ENCODE assay signal across 8 mouse cellular contexts in the genomic region with DNA sequence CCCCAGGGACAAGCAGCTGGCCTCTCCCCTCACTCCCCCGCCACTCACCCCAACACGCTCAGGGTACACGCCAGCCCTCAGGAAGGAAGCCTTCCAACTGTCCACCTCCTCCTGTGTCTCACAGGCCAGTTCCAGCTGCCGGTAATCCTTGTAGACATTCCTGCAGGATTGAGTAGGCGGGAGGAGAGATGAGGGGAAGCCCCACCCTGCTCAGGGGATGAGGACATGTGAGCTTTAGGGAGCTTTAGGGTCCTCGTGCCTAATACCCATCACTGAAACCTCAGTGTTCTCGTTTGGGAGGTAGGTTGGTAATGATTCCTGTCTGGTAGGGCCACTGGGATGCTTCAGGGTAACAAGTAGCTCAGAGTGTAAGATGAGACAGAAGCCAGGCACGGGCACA. TPM values are rescaled to one million over a fixed set of nuclear protein-coding genes. Genes with fewer than 3 reads are reported as not detected.
DNase-seq lines count a peak whose midpoint lies in the region; ATAC-seq and TF ChIP-seq lines count a peak whose summit lies in the region.

No protein-coding gene starts in this region.

- H3K9me3 ChIP-seq in limb, embryonic 12.5 days = no peaks in the 10 kb centered on the region

- no peaks in the 10 kb centered on the region for H3K79me3 ChIP-seq in C2C12 (ENCODE audit: low read depth)

- peak overlapping the region; percentile 19 for H3ac ChIP-seq in C2C12 (ENCODE audit: control insufficient read depth, insufficient read length, low read depth)

- H3K4me1 ChIP-seq in limb, embryonic 12.5 days (replicated peaks) = peaks cover 80% of the 10 kb centered on the region

- peak overlapping the region; percentile 93 for H3K4me2 ChIP-seq in limb, embryonic 12.5 days

- no peaks in the 10 kb centered on the region for H3K27me3 ChIP-seq in C2C12 (ENCODE audit: control insufficient read depth, insufficient read depth, insufficient read length)
- no peaks in the 10 kb centered on the region for H3K27me3 ChIP-seq in limb, embryonic 12.5 days

- peak overlapping the region; percentile 50 for H3K9ac ChIP-seq in limb, embryonic 12.5 days (replicated peaks)

- H3K79me2 ChIP-seq in C2C12 (ENCODE audit: control insufficient read depth, insufficient read depth) = no peaks in the 10 kb centered on the region

- ATAC-seq in frontal cortex, adult (ENCODE audit: low TSS enrichment) = peak; percentile 22; the same call in 1 of the 2 replicates
- ATAC-seq in limb, embryonic 12.5 days (ENCODE audit: insufficient number of reproducible peaks, insufficient read depth, low FRiP score, low TSS enrichment, low read depth) = no peak

- 3% methylated on average over 8 of the region's 8 CpGs for WGBS in limb, embryonic 12.5 days

- no peak for TF ChIP-seq CTCF in C2C12 (IDR thresholded peaks at IDR 0.05; ENCODE audit: control insufficient read depth, insufficient read depth, insufficient read length)

- DNase-seq in frontal cortex, postnatal 25 days (ENCODE audit: low spot score in 2 of 2) = no peak
- peak; percentile 65 for DNase-seq in gastrocnemius, postnatal 14 days
- no peak for DNase-seq in spleen, postnatal 14 days (ENCODE audit: low spot score in 2 of 2)
- no peak for DNase-seq in adrenal gland, adult 2 months
- no peak for DNase-seq in adrenal gland, postnatal 10 days

- H3K4me3 ChIP-seq in C2C12 (ENCODE audit: insufficient read depth, poor library complexity, severe bottlenecking) = no peak overlapping the region
- 0 out of 2 replicates have a peak overlapping the region, but pooled peaks have one; percentile 9 for H3K4me3 ChIP-seq in limb, embryonic 12.5 days (replicated peaks)

- H3K27ac ChIP-seq in limb, embryonic 12.5 days = peak overlapping the region; percentile 100

- intact Hi-C loops in gastrocnemius, postnatal 14 days (cut with DNase I; ENCODE audit: low total_unique reads) = no loop called here

- H3K36me3 ChIP-seq in C2C12 (ENCODE audit: control insufficient read depth, insufficient read depth) = peaks cover 7% of the 10 kb centered on the region
- H3K36me3 ChIP-seq in limb, embryonic 12.5 days = peaks cover 28% of the 10 kb centered on the region

TF ChIP-seq in C2C12, 6 proteins besides CTCF, POLR2A, EP300 and RAD21:
- TF ChIP-seq USF1 (IDR thresholded peaks at IDR 0.05; ENCODE audit: low read depth) (no peak), CEBPB (IDR thresholded peaks at IDR 0.05; ENCODE audit: low read depth) (no peak), MYOG (IDR thresholded peaks at IDR 0.05; ENCODE audit: control insufficient read depth, extremely low read depth, insufficient read length) (no peak), MAX (IDR thresholded peaks at IDR 0.05) (no peak), MYOD1 (IDR thresholded peaks at IDR 0.05; ENCODE audit: control insufficient read depth, insufficient read length, low read depth) (no peak), FOSL1 (IDR thresholded peaks at IDR 0.05; ENCODE audit: insufficient read depth, low read length, poor library complexity, severe bottlenecking) (no peak)

RNA-seq across cellular contexts. Expression of a gene that starts 27.9 kb away (rescaled TPM):
- polyA plus RNA-seq in C2C12 (2012; fragmentation: generic; extraction: Trizol) = 387 TPM
- total RNA-seq in gastrocnemius, postnatal 14 days (2021) = 100 to 1,000 TPM; 117 to 120 TPM
- 368 and 439 TPM in 2 replicates for polyA plus RNA-seq in limb, embryonic 12.5 days (2016; fragmentation: Nextera tagmentation; extraction: Ambion mirVana)
- total RNA-seq in adrenal gland, adult 2 months (2021) = 100 to 1,000 TPM; 324 to 358 TPM
- 317 and 318 TPM in 2 replicates for polyA plus RNA-seq in adrenal gland, adult 2 months (2012; rRNA removed)
- total RNA-seq in adrenal gland, postnatal 10 days (2021) = 100 to 1,000 TPM; 248 to 255 TPM

RNA-seq across cellular contexts. Expression of a gene that starts 28.6 kb away (rescaled TPM):
- 36.3 TPM for polyA plus RNA-seq in C2C12 (2012; fragmentation: generic; extraction: Trizol)
- total RNA-seq in gastrocnemius, postnatal 14 days (2021) = 10 to 100 TPM; 58.4 to 62.1 TPM
- 24.9 and 28.4 TPM in 2 replicates for polyA plus RNA-seq in limb, embryonic 12.5 days (2016; fragmentation: Nextera tagmentation; extraction: Ambion mirVana)
- total RNA-seq in adrenal gland, adult 2 months (2021) = 10 to 100 TPM; 81.1 to 82.9 TPM
- polyA plus RNA-seq in adrenal gland, adult 2 months (2012; rRNA removed) = 25.8 and 31.5 TPM in 2 replicates
- total RNA-seq in adrenal gland, postnatal 10 days (2021) = 10 to 100 TPM; 62.1 to 77.3 TPM

RNA-seq across cellular contexts. Expression of a gene that starts 36.4 kb away (rescaled TPM):
- 43.5 TPM for polyA plus RNA-seq in C2C12 (2012; fragmentation: generic; extraction: Trizol)
- total RNA-seq in gastrocnemius, postnatal 14 days (2021) = 10 to 100 TPM; 29.3 to 30.0 TPM
- 55.4 and 62.1 TPM in 2 replicates for polyA plus RNA-seq in limb, embryonic 12.5 days (2016; fragmentation: Nextera tagmentation; extraction: Ambion mirVana)
- 10 to 100 TPM; 54.0 to 94.0 TPM for total RNA-seq in adrenal gland, adult 2 months (2021)
- 290 and 303 TPM in 2 replicates for polyA plus RNA-seq in adrenal gland, adult 2 months (2012; rRNA removed)
- total RNA-seq in adrenal gland, postnatal 10 days (2021) = 10 to 100 TPM; 49.0 to 63.5 TPM

RNA-seq across cellular contexts. Expression of a gene that starts 37.4 kb away (rescaled TPM):
- polyA plus RNA-seq in C2C12 (2012; fragmentation: generic; extraction: Trizol) = 27.7 TPM
- total RNA-seq in gastrocnemius, postnatal 14 days (2021) = 10 to 100 TPM in 1 of 2 experiments, 1 to 10 TPM in 1; 9.8 to 13.5 TPM
- 38.8 and 46.8 TPM in 2 replicates for polyA plus RNA-seq in limb, embryonic 12.5 days (2016; fragmentation: Nextera tagmentation; extraction: Ambion mirVana)
- total RNA-seq in adrenal gland, adult 2 months (2021) = 10 to 100 TPM; 15.8 to 22.5 TPM
- 114 and 144 TPM in 2 replicates for polyA plus RNA-seq in adrenal gland, adult 2 months (2012; rRNA removed)
- total RNA-seq in adrenal gland, postnatal 10 days (2021) = 10 to 100 TPM; 15.8 to 23.8 TPM

RNA-seq across cellular contexts. Expression of a gene that starts 55.8 kb away (rescaled TPM):
- 47.7 TPM for polyA plus RNA-seq in C2C12 (2012; fragmentation: generic; extraction: Trizol)
- 10 to 100 TPM; 14.7 to 15.2 TPM for total RNA-seq in gastrocnemius, postnatal 14 days (2021)
- polyA plus RNA-seq in limb, embryonic 12.5 days (2016; fragmentation: Nextera tagmentation; extraction: Ambion mirVana) = 64.8 and 65.3 TPM in 2 replicates
- 100 to 1,000 TPM; 116 to 148 TPM for total RNA-seq in adrenal gland, adult 2 months (2021)
- polyA plus RNA-seq in adrenal gland, adult 2 months (2012; rRNA removed) = 202 and 249 TPM in 2 replicates
- 100 to 1,000 TPM; 129 to 184 TPM for total RNA-seq in adrenal gland, postnatal 10 days (2021)
